Mouse (Mus musculus) neural tube, embryonic 11.5 days (tissue): ENCODE data around the gene Pcna. TPM values are rescaled to one million over a fixed set of nuclear protein-coding genes. Genes with fewer than 3 reads are reported as not detected.
"Not testable (repeated sequence)": the region's sequence is repeated elsewhere in the genome, so short reads cannot be mapped to it uniquely, and the experiment has no call there.

Source experiments
- ATAC-seq: fragments of 200-750 bp; cut with Nextera tagmentation; 2 replicates; pipeline ENCODE4 v1.8.0; 2017; ENCODE audit warnings: moderate number of reproducible peaks, mild to moderate bottlenecking, moderate TSS enrichment, moderate library complexity; ENCODE audit not compliant: insufficient read depth, low FRiP score, low TSS enrichment
- DNase-seq: peaks from one replicate; pipeline ENCODE4 v3.0.0-alpha.2; 2015; ENCODE audit warnings: low spot score
- H3K27ac ChIP-seq: fragments of 300-500 bp; sonication (generic); 2 replicates; pipeline ENCODE4 v1.5.1; 2014; ENCODE audit warnings: low read depth, mild to moderate bottlenecking, low read length
- H3K27me3 ChIP-seq: fragments of 300-500 bp; sonication (generic); 2 replicates; pipeline ENCODE4 v1.6.1; 2014; ENCODE audit warnings: mild to moderate bottlenecking, low read length, mixed read lengths; ENCODE audit not compliant: control insufficient read depth, insufficient read depth
- H3K36me3 ChIP-seq: fragments of 300-500 bp; sonication (generic); 2 replicates; pipeline ENCODE4 v1.6.1; 2014; ENCODE audit warnings: mild to moderate bottlenecking, low read length, moderate library complexity, mixed read lengths; ENCODE audit not compliant: control insufficient read depth, insufficient read depth
- H3K4me1 ChIP-seq: fragments of 300-500 bp; sonication (generic); 2 replicates; pipeline ENCODE4 v1.6.1; 2014; ENCODE audit warnings: low read length, mixed read lengths; ENCODE audit not compliant: control insufficient read depth, insufficient read depth
- H3K4me2 ChIP-seq: fragments of 300-500 bp; sonication (generic); 2 replicates; pipeline ENCODE4 v1.6.1; 2014; ENCODE audit warnings: low read depth, mild to moderate bottlenecking, moderate library complexity
- H3K4me3 ChIP-seq: fragments of 300-500 bp; sonication (generic); 2 replicates; pipeline ENCODE4 v1.5.1; 2014; ENCODE audit warnings: low read depth, low read length
- H3K9ac ChIP-seq: fragments of 300-500 bp; sonication (generic); 2 replicates; pipeline ENCODE4 v1.6.1; 2014; ENCODE audit warnings: mild to moderate bottlenecking, low read length
- H3K9me3 ChIP-seq: fragments of 300-500 bp; sonication (generic); 2 replicates; pipeline ENCODE4 v1.6.1; 2016; ENCODE audit warnings: low read length; ENCODE audit not compliant: control insufficient read depth
- WGBS: fragments of 180-500 bp; shearing (Covaris S2); extraction: QIAGEN DNeasy Blood & Tissue Kit; methylation state at CpG from one replicate; pipeline ENCODE4 v1.1.7; 2014; 5-methylcytosine and 5-hydroxymethylcytosine counted together
- polyA plus RNA-seq: library from polyadenylated mRNA; unstranded; fragments of >200 nt; fragmentation: Nextera tagmentation; extraction: Ambion mirVana; gene quantifications from 2 replicates; pipeline ENCODE4 v1.2.1, GENCODE M21; 2014

Gene Pcna
- polyA plus RNA-seq, 1 experiment from 2014 or later, result 314 TPM

DNA sequence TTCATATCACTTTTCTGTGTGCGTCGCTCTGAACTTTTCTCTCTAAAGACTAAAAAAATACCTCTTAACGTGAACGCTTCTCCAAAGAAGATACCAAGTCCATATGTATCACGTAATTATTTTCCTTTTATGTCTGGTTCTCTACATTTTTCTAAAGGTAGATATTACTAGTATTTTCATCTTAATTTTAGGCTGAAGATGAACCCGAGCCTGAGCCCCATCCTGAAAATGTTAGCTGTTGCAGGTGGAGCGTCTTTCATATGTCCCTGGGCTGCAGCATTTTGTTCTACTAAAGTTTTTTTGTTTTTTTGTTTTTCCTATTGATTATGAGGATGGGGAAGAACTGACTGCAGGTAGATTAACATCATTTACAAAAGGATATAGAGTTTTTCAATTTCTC, 489 bp upstream of the Pcna start:
- under 1% methylated on average over 7 of the region's 7 CpGs for WGBS
- H3K27ac ChIP-seq, result no peak overlapping the region; the same call in 1 of the 2 replicates
- H3K4me3 ChIP-seq, result peak overlapping the region; percentile 46
- no peaks in the 10 kb centered on the region for H3K27me3 ChIP-seq
- DNase-seq, result no peak
- ATAC-seq, result no peak
- H3K9ac ChIP-seq, result peak overlapping the region; percentile 49
- no peaks in the 10 kb centered on the region for H3K9me3 ChIP-seq
- H3K4me2 ChIP-seq, result peak overlapping the region; percentile 44
- no peaks in the 10 kb centered on the region; the same call in 1 of the 2 replicates for H3K4me1 ChIP-seq
- no peaks in the 10 kb centered on the region for H3K36me3 ChIP-seq

GRCm38 (mm10) chr2:132251911-132252310, 1.2 kb downstream of the Pcna start:
- Histone ChIP-seq H3K27ac (no peak overlapping the region), H3K27me3 (no peaks in the 10 kb centered on the region), H3K9ac (peak overlapping the region; percentile 49), H3K4me3 (peak overlapping the region; percentile 46), H3K36me3 (no peaks in the 10 kb centered on the region), H3K9me3 (no peaks in the 10 kb centered on the region), H3K4me1 (peaks cover 3% of the 10 kb centered on the region; the same call in 1 of the 2 replicates), H3K4me2 (peak overlapping the region; percentile 44)
- ATAC-seq (no peak), DNase-seq (no peak)
- WGBS, result 13% methylated on average over 8 of the region's 8 CpGs

DNA sequence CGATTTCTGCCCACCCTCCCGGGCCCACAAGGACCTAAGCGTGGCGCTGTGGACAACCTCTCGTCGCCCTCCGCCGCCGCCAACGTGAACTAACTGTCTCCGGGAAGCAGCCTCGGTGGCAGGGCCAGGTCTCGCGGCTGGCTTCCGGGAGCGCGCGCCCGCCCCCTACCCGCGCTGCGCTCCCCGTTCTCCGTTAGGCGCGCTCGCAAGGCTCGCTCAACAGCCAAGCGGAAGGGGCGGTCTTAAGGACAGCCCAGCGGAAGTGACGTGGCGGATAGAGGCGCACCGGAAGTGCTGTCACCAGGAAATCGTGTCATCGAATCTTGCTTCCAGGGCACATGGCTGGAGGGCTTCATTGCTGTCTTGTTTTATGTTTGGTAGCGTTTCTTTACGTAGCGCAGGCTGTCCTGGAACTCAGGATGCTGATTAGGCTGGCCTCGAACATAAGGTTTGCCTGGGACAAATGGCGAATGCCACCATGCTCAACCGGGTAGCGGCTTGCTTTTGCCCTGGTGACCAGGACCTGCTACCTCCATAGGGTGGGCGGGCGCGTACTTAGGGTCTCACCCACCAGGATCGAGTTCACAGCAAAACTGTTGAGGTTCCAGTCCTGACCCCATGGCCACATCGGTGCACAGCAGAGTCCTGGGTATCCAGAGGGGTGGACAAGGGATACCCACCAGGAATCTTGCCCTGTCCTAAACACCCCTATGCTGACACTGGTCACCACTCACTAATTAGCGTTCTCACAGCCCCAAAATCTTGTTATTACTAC, 5.4 kb downstream of the Pcna start, which contains the start of gene Tmem230:
Gene Tmem230, minus strand, starts transcription at position 269 of the 775 bp plus-strand sequence.
- Histone ChIP-seq H3K36me3 (no peaks in the 10 kb centered on the region), H3K9me3 (no peaks in the 10 kb centered on the region), H3K27me3 (no peaks in the 10 kb centered on the region), H3K4me3 (peak within 1 kb of the TSS; percentile 59), H3K9ac (peak within 1 kb of the TSS; percentile 57), H3K27ac (peak within 1 kb of the TSS; percentile 57; the same call in 1 of the 2 replicates), H3K4me1 (peaks cover 3% of the 10 kb centered on the region; the same call in 1 of the 2 replicates), H3K4me2 (peak within 1 kb of the TSS; percentile 42)
- DNase-seq (peak; percentile 96), ATAC-seq (peak; percentile 91)
- WGBS, result 4% methylated on average over 50 of the region's 50 CpGs

DNA sequence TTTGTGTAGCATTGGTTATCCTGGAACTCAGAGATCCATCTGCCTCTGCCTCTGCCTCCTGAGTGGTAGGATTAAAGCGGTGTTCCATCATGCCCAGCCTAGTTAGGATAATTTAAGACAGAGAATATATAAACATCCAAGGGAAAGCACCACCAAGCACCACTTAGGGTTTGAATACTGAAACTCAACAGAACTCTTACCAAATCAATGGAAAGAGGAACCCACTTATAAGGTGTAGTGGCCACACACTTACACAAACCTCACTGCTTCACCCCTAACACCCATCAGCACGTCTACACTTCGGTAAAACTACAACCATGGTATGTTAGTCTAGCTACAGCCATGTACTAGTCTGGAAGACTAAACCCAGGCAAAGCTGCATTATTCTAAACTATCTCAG, 9.7 kb downstream of the Pcna start:
- Histone ChIP-seq H3K4me1 (0 out of 2 replicates have a peak, but pooled peaks cover 2% of the 10 kb centered on the region), H3K9ac (no peak overlapping the region), H3K9me3 (no peaks in the 10 kb centered on the region), H3K27ac (no peak overlapping the region), H3K27me3 (no peaks in the 10 kb centered on the region), H3K36me3 (no peaks in the 10 kb centered on the region), H3K4me2 (no peak overlapping the region), H3K4me3 (no peak overlapping the region)
- 90% methylated on average over 3 of the region's 3 CpGs for WGBS
- ATAC-seq (no peak), DNase-seq (no peak)

DNA sequence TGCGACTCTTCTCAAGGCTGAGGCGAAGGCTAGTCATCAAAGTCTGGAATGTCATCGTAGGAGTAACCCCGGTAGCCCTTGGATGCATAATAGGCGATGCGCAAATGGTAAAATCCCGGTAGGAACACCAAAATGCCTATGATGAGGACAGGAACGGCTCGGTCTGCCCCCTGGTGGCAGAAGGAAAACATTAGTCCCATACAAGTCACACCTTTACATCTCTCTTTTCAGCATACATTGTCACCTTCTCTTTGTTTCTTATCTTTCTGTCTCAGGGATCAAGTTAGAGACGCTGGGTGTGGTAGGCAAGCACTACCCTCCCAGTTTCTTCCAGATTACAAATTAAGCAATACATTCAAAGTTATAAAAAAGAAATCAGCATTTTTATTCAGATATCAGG, 12.7 kb downstream of the Pcna start:
- not testable (repeated sequence) for H3K27ac ChIP-seq, H3K4me3 ChIP-seq, H3K9ac ChIP-seq, H3K36me3 ChIP-seq, H3K9me3 ChIP-seq, H3K27me3 ChIP-seq, ATAC-seq, H3K4me1 ChIP-seq, H3K4me2 ChIP-seq
- DNase-seq, result peak; percentile 62
- WGBS, result 20% methylated on average over 6 of the region's 10 CpGs

DNA sequence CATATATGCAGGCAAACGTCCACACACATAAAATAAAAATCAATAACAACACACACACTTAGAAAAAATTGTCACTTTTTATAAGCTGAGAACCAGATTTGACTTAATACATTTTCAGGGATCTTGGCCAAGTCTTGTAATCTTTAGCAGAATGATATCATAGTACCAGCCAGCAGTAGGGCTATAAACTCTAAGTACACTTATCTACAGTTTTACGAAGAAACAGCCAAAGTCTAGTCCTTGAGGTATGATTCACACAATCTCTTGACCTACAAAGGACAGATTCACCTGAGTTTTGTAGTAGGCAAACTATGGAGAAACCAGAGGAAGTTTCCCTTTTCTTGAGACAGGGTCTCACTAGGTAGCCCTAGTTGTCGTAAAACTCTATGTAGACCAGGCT, 13.7 kb downstream of the Pcna start:
- H3K27me3 ChIP-seq, DNase-seq, H3K27ac ChIP-seq, H3K9ac ChIP-seq, ATAC-seq, H3K4me2 ChIP-seq, H3K4me1 ChIP-seq, H3K36me3 ChIP-seq, H3K4me3 ChIP-seq, H3K9me3 ChIP-seq: not testable (repeated sequence)
- WGBS, result 91% methylated on average over 3 of the region's 3 CpGs

DNA sequence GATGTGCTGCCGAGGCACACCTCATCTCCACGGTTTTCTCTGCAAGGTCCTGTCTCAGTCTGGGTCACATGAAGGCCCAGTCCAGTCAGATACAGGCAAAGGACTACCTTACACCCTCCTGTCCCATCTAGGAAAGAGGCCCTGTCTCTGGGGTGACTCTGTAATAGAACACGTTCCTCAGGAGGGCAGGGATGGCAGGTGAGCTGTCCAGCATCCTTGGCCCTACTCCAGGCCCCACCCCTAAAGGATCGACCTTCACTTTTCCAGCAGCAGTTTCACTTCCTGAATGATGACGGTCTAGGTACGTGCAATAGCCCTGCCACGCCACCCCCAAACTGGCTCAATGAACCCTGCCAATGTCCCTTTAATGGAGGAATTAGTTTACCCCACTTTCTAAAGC, 17.1 kb downstream of the Pcna start:
- Histone ChIP-seq H3K4me3 (no peak overlapping the region), H3K4me1 (no peaks in the 10 kb centered on the region), H3K4me2 (no peak overlapping the region), H3K27ac (no peak overlapping the region), H3K9me3 (no peaks in the 10 kb centered on the region), H3K36me3 (no peaks in the 10 kb centered on the region), H3K27me3 (no peaks in the 10 kb centered on the region), H3K9ac (no peak overlapping the region)
- ATAC-seq (no peak), DNase-seq (no peak)
- 82% methylated on average over 7 of the region's 7 CpGs for WGBS

DNA sequence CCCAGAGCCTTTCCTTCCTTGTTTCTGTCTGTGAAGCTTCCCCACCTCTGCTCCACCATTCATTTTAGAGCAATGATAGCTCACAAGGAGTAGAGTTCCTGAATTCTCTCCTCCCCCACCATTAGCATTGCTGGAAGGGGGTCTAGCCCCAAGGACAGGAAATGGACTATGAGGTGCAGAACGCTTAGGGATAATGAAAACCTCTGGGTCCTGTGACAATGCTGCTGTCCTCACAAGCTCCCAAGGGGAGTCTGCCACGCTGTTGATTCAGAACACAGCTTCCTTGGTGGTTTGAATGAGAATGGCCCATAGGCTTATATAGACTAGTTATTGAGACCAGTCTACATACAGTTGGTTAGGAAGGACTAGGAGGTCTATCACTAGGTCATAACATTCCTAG, 17.8 kb downstream of the Pcna start:
- H3K27me3 ChIP-seq, result no peaks in the 10 kb centered on the region
- no peak for ATAC-seq
- no peaks in the 10 kb centered on the region for H3K4me1 ChIP-seq
- no peak overlapping the region for H3K4me2 ChIP-seq
- DNase-seq, result no peak
- no peak overlapping the region for H3K27ac ChIP-seq
- no peaks in the 10 kb centered on the region for H3K36me3 ChIP-seq
- no peak overlapping the region for H3K4me3 ChIP-seq
- no peak overlapping the region for H3K9ac ChIP-seq
- H3K9me3 ChIP-seq, result no peaks in the 10 kb centered on the region
- 34% methylated on average over 2 of the region's 2 CpGs for WGBS
